Mouse (Mus musculus): Measurements from ENCODE around the gene Isg20l2.
A peak's percentile ranks its signal among the peaks of the same experiment; 100 is the strongest.

The Isg20l2 gene

DNA sequence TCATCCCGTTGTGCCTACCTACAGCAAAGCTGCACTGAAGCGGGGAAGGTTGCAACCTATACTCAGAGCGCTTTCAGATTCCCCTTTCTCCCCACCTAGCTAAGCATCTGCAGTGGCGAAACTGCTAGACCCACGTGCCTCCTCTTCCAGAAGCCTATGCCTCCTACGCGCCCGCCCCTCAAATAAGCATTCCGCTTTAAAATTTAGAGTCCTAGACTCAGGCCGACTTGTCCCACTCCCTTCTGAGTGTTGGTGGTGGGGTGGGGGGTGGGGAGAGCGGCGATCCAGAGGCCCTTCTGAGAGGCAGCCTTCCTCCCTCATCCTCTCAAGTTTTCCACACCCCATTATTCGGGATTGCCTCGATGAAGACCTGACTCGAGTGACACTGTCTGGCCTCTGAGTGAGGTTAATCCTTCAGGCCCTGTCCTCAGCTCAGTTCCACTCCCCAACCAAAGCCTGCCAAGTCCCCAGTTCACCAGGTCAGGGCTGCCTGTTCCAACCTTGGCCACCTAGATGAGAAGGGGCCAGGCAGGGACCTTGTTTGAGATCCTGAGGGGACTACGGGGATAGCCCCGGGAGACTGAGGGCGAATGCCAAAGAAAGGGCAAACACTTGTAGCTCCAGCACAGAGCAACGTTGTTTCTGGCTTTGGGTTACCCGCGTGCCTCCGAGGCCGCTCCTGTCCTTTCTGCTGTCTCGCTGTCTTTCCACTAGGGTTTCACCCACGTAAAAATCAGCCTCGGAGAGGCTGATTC lies 17.1 kb downstream of the Isg20l2 start:
- no peak for DNase-seq (ENCODE audit: low spot score in 2 of 2)

DNA sequence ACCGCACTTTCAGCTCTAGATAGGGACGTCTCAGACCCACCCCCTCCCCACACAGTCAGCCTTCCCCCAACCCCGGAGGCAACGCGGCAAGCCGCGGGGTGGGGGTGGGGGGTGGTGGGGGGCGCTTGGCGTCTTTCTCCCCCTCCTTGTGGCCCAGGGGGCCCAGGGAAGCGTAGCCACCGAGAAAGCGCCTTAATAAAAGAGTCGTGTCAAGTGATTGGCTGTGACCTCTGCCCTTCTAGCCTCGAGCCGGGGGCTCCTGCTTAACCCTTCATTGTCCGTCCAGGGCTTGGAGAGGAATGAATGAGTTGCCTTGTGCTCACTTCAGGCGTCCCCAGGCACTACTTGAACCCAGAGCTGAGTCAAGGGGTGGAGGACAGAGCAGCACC lies 17.7 kb downstream of the Isg20l2 start:
- no peak for DNase-seq (ENCODE audit: low spot score in 2 of 2)

DNA sequence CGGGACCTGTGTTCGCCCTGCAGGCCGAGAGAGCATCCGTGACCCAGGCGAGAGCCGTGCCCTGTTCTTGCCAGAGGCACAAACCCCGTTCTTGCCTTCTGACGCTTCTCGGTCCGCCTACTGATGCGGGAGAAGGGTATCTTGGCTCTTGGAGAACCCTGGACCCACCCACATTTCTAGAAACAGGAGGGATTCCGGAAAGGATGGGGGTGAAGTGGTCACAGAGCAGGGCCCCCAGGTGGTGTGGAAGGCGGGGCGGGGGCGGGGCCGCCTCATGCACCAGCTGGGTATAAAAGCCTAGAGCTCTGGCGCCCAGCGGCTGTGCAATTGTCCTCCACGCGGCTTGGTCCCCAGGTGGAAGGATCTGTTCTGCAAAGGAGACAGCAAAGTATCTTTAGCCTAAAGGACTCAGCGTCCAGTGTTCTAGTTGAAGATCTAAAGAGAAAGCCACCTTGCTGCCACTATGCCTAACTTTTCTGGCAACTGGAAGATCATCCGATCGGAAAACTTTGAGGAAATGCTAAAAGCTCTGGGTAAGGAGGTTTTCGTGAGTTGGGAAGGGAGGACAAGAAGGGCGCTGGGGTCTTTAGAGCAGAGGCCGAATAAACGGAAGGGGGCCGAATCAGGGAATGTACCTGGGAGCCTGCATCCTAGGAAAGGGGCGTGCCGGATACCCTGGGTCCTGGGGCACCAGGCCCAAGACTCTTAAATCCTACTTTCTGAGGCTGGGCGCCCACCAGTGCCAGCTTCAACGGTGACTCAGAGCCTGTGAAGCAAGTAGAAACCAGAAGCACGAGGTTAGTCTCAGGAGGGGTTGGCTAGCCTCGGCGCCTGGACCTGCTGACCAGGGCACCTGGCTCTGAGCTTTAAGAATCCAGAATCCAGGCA lies 18.5 kb downstream of the Isg20l2 start, which contains the start of gene Crabp2:
Crabp2 (plus strand) TSS at position 289 of the 888 bp plus-strand sequence.
- no peak for DNase-seq (ENCODE audit: low spot score in 2 of 2)

DNA sequence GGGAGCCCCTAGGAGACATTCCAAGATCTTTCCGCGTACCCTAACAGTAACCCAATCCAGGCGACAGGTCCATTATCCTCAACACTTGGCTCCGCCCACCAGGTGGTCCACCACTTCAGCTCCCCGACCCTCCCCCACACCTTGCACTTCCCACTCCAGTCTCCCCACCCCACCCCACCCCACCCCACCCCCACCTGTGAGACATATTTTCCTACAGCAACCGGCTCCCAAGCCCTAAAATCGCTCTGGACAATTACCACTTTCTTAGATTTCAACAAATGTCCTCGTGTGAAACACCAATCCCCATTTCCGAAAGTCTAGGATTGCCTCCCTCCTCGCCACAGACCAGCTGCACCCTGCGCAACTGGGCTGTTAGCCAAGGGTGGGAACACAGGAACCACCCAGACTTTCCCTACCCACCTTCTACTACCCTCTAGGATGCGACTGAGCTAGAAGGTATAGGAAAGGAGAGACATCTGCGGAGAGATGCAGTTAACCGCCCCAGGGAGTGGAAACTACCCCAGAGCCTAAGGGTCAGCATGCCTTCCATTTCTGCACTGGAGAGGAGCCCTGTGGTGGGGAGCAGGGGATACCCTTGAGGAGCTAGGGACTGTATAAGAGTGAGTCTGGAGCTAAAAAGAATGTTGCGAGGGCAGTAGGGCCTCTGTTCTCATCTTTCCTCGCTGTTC lies 19.3 kb downstream of the Isg20l2 start:
- DNase-seq (ENCODE audit: low spot score in 2 of 2): no peak

DNA sequence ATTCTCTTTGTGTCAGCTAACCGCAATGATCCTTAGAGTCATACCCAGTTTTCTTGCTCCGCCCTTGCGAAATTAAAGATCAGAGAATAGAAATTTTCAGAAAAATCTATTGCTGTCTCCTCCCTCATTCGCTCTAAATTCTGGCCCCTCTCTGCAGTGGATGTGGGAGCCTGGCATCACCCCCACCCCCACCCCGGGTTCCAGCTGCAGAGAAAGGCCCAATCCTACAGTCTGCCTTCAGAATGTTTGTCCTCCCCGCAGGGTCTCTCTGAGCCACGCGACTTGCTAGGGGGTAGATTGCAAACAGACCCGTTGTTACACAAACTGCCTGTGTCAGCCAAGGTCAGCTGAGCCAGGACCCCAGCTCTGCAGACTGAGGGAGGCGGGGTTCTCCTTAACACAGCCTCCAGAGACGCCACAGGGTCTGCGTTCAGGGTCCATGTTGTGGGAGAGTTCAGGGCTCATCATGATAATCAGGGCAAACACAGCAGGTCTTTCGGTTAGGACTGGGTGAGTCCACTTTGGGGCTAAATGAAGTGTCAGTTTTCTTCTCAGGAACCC lies 19.9 kb downstream of the Isg20l2 start:
- DNase-seq (ENCODE audit: low spot score in 2 of 2): no peak

DNA sequence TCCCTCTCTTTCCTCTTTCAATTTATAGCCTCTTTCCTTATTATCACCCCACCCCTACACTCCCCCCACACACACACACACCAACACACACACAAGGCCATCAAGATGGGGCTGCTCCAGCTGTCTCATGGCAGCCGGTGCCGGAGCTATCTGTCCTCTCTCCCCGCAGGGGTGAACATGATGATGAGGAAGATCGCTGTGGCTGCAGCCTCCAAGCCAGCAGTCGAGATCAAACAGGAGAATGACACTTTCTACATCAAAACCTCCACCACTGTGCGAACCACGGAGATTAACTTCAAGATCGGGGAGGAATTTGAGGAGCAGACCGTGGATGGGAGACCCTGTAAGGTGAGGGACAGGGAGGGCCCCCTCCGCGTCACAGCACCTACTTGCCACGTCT lies 21.8 kb downstream of the Isg20l2 start:
- DNase-seq (ENCODE audit: low spot score in 2 of 2): no peak

DNA sequence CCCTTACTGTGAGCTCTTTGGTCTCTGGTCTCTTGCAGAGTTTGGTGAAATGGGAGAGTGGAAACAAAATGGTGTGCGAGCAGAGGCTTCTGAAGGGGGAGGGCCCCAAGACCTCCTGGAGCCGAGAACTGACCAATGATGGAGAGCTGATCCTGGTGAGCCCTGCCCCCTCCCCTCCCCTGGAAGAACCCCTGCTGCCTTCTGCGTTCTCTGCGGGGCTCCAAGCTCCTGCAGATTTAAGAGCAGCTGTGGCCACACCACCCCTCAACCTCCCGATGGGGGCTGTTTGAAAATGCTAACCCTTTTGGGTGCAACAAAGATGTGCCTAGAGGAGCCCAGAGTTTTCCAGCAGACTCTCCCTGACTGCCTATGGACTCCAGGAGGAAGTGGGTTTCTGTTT lies 22.3 kb downstream of the Isg20l2 start:
- no peak for DNase-seq (ENCODE audit: low spot score in 2 of 2)

DNA sequence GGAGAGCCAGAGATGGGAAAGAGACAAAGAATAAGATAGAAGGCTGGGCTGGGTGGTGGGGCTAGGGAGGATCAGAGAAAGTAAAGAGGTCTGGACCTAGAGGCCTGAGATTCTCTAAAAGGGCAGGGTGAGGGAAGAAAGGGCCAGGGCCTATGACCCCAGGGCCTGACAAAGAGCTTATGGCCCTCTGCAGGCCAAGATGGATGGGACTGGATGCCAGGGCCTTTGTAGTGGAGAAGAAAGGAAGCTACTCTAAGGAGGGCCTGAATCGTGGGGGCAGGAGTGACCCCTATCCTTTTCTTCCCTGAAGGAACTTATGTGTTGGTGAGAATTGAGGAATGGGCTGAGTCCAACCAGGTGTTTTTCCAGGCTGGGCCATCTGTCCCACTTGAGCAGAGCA lies 27.9 kb downstream of the Isg20l2 start:
- no peak for DNase-seq (ENCODE audit: low spot score in 2 of 2)

DNA sequence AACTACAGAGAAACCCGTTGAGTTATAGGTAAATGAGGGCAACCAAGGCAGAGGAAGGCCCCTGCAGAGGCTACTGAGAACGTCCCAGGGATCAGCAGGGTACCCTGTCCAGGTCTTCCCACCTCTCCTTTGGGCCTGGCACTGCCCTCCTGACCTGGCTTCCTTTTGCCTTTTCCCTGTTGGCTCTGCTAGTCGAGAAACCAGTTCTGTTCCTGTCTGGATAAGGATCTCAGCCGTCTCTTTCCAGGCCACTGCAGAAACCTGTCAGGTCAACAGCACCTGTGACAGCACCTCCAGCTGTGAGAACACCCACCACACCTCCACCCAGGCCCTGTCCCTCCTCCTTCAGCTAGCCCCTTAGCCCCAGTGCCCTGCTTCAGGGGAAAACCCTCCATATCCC lies 28.4 kb downstream of the Isg20l2 start:
- no peak for DNase-seq (ENCODE audit: low spot score in 2 of 2)

DNA sequence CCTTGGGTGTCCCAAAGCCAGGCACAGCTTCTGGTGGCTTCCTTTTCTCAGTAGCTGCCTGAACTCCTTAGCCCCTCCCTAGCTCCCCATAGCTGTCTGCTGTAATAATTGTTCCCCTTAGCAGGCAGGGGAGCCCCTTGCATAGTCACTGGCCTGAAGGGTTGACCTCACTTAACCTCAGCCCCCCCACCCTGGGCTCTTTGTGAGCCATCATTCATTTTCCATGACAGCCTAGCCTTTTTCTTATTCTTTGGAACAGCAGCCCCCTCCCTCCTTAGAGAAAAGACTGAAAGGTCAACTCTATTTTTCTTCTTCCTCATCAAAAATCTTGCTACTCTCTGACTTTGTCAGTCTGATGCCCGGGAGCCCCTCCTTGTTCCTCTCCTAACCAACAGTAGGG lies 28.9 kb downstream of the Isg20l2 start:
- DNase-seq (ENCODE audit: low spot score in 2 of 2): no peak

DNA sequence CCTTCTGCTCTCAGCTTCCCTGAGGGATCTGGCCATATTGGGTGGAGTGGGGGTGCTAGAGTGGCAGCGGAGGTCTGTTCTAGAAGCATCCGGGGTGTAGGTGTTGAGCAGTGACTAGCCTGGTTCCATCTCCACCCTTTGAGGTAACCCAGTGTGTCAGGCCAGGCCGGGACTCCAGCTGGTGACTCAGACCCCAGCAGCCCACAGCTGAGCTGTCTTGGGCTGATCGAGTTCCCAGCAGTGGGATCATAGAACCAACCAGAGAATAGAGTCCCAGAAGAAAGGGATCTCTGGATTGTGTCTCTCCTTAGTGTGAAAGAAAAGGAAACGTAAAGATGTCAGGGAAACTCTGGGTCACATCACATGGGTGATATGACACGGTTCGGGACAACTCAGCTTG lies 29.3 kb downstream of the Isg20l2 start:
- DNase-seq (ENCODE audit: low spot score in 2 of 2): no peak

DNA sequence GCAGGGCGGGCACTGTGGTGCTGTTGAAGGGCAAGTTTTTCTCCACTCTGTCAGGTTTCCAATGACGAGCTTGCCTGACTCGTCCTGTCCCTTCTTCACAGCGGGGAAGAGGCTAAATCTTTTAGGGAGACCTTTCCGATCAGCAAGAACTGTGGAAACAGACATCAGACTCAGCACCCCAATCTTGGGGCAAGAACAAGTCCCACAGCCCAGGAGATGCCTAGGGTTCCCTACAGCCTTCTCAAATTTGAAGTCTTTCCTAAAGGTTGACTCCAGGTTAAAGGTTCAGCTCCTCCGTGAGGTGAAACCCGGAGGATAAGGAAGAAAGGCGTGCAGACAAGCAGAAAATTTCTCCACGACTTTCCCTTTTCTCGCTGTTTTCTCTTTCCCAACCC lies 30.1 kb downstream of the Isg20l2 start:
- no peak for DNase-seq (ENCODE audit: low spot score in 2 of 2)

DNA sequence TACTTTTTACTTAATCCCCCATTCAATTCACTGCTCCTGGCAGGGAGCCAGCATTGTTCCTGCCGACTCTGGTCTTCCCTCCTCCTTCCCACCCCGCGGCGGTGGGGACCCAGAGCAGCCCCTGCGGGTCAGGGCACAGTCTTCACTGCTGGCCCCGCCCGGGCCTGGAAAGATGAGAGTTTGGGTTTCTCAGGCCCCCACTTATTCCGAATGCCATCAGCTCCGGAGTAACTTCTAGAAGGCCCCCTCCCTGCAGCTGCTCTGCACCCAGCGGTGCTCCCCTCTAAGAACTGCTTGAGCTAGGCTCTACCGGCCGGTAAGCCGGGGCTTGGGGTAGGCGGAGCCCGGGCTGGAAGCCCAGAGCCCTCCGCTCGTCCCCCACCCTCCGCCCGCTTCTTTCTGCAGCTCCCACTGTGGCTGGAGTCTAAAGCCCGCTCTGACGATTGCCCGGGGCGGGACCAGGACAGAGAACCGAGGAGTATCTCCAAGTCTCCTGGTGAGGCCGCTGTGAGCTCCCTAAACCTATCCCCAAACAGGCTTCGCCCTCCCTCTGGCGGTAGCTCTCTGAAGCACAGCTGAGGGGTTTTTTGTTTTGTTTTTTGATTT lies 30.6 kb downstream of the Isg20l2 start:
- peak; percentile 75 to 77 for DNase-seq (ENCODE audit: low spot score in 2 of 2)

DNA sequence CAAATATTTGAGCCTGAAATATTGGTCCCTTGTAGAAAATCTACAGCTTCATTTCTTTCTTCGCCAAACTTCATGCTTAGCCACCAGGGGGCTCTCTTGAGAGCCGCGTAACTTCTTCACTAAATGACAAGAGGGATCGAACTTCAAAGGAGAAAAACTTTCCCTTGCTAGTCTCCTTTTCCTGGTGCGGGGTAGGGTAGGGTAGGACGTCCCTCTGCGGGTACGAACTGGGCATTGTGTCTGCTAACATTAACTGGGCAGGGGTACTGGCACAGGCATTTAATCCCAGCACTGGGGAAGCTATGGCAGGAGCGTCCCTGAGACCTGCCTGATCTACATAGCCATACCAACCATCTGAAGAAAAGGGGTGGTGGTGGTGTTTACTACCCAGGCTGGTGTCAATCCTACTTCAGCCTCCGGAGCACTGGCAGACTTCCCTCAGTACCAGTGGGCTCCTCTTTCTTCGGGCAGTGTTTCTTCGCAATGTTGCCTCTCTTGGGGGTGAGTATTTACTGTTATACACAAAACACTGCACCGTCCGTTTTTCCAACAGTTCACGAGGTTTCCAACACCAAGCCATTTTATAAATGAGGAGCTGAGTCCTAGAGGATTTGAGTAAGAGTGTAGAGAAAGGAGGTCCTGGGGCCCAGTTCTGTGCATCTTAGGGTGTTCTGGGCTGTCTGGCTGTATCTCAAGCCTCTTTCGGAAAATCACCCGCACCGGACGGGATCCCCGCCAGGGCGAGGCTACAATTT lies 40.2 kb downstream of the Isg20l2 start:
- peak in 1 of 2 experiments; percentile 59 for DNase-seq (ENCODE audit: low spot score in 2 of 2)

DNA sequence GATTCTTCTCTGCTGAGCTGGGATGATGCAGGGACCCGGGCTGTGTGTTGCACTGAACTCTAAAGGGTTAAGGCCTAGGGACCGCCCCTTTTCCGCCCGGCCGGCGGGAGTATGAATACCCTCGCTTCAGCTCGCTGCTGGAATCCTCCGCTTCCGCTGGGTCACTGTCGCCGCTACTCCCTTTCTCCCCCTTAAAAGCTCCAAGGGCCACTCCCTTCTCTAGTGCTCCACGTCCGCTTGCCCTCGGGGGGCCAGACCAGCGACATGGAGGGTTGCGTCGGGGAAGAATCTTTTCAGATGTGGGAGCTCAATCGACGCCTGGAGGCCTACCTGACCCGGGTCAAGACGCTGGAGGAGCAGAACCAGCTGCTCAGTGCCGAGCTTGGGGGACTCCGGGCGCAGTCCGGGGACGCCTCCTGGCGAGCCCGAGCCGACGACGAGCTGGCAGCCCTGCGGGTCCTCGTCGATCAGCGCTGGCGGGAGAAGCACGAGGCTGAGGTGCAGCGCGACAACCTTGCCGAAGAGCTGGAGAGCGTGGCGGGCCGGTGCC lies 40.9 kb downstream of the Isg20l2 start, which contains the start of gene Nes:
Nes (plus strand) TSS at position 140 of the 550 bp plus-strand sequence.
- DNase-seq (ENCODE audit: low spot score in 2 of 2): no peak

DNA sequence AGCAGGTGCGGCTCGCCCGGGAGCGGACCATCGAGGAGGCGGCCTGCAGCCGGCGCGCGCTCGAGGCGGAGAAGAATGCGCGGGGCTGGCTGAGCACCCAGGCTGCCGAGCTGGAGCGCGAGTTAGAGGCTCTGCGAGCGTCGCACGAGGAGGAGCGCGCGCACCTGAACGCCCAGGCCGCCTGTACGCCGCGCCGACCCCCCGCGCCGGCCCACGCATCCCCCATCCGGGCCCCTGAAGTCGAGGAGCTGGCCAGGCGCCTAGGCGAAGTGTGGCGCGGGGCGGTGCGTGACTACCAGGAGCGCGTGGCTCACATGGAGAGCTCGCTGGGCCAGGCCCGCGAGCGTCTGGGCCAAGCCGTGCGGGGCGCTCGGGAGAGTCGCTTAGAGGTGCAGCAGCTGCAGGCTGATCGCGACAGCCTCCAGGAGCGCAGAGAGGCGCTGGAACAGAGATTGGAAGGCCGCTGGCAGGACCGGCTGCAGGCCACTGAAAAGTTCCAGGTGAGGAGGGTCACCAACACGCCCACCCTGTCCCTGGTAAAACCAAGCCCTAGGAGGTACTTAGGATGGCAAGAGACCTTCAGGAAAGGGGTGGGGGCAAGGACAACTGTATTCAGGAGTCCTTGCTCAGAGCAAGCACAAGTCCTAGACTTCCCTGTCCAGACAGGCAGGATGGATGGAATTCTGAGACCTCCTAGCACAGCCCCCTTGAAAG lies 41.5 kb downstream of the Isg20l2 start:
- no peak for DNase-seq (ENCODE audit: low spot score in 2 of 2)

DNA sequence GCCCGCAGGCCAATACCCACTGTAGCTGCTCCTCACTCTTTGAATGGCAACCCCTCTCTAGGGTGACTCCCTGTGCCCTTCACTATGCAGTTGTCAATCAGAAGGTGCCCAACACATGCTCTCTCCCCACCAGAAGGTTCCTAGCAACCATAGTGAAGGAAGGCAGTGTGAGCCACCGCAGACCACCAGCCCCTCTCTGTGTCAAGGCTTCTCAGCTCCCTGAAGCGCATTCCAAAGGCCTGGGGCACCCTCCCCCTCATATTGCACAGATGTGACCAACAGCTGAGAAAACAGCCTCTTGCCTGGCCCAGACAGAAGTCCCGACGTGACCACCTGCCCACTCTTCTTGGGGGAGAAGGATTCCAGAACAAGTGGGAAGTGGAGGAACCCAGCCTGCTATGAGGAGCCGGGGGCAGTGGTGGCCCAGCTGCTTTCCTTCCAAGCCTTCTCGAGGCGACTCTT lies 42.1 kb downstream of the Isg20l2 start:
- no peak for DNase-seq (ENCODE audit: low spot score in 2 of 2)

DNA sequence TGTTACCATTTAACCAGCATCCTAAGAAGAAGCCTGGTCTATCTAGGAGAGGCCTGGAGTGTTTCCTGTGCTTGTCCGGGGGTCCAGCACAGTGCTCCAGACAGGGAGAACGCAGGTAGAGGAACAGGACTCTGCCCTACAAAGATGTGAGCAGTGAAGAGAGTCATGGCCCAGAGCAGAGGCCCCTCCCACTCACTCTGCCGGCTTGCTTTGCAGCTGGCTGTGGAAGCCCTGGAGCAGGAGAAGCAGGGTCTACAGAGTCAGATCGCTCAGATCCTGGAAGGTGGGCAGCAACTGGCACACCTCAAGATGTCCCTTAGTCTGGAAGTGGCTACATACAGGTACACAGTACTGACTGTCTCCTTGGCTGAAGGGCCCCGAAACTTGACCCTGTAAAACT lies 42.7 kb downstream of the Isg20l2 start:
- DNase-seq (ENCODE audit: low spot score in 2 of 2): no peak

DNA sequence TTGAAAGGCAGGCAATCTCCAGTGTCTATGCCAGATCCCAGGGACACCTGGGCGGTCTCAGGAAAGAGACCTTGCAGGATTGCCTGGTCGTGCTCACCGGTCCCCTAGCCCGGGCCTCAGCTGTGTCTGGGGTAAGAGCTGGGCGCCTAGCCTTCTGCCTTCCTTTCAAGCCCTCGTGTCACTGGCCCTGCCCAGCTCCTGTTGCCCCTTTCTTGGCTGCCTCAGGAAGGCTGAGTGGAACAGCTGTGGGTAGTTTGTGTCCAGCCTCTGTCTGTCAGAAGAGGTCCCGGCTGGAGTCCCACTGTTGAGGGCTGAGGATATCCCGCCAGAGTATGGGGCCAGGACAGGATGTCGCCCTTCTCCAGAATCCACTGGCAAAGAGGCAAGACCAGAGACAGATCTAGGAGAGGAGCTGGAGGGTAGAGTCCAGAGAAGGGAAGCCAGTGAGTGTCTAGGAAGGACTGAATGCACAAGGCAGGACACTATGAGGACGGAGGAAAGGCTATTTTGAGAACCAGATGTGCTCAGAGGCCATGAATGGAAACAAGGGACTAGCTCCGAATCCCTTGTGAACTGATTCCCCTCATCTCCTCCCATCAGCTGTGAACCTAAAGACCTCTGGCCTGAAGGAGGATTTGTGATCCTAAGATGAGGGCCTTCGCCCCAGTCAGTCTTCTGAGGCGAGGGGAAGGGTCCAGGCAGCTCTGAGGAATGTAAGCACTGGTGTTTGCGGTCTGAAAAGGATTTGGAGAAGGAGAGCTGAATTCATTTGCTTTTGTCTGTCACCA lies 43.7 kb downstream of the Isg20l2 start:
- DNase-seq (ENCODE audit: low spot score in 2 of 2): no peak
